Mouse (Mus musculus): ENCODE measurements around the gene Ctr9. TPM values are rescaled to one million over a fixed set of nuclear protein-coding genes. Genes with fewer than 3 reads are reported as not detected.

The Ctr9 gene
- total and polyA plus RNA-seq, 3 experiments: 27.4 to 34.3 (median 31.7) TPM

DNA sequence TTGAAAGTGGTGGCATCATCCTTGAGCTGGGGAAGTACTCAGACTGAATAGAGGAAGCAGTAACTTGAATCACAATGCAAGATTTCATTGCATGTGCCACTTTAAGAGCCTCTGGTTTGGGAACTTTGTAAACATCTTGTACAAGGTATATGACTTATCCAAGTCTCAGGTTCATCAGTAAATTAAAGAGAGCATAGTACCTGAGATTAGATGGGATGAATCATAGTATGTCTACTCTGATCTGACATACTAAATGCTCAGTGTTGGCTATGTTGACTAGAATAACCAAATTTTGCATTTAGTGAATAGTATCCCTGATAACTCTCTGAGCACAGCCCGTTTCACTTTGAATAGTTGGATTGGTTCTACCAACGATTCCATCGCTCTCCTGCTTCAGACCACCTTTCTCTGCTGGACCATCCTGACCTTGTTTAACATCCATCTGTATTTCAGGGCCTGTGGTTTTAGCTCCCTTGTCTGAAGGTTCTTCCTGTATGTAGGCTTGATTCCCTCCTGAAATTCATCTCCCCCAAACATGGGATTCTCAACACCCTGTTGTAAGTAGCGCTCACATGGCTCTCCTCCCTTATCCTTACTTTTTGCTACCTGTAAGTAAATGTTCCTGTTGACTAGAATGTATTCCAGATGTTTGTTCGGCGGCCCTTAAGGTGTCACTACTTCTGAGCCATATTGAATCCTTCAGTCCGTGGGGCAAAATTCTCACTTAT is 40.9 kb downstream of the Ctr9 start:
- Histone ChIP-seq H3K4me3 (replicated peaks in 1 of 3; ENCODE audit: low read depth in 2 of 3, low read length in 2 of 3, poor library complexity in 1 of 3) (no peak overlapping the region), H3K79me2 (replicated peaks; ENCODE audit: control insufficient read depth, extremely low read depth, insufficient read depth, poor library complexity, severe bottlenecking) (peaks cover 1% of the 10 kb centered on the region; the same call in 1 of the 2 replicates), H3K27ac (ENCODE audit: insufficient read depth, low read depth) (no peak overlapping the region; the same call in 1 of the 2 replicates), H3K9me3 (replicated peaks; ENCODE audit: low read length) (peaks cover 18% of the 10 kb centered on the region), H3K4me1 (ENCODE audit: control insufficient read depth in 1 of 2, insufficient read depth in 2 of 2) (no peaks in the 10 kb centered on the region), H3K36me3 (replicated peaks in 1 of 2; ENCODE audit: control insufficient read depth in 1 of 2, insufficient read depth in 1 of 2, low read length in 1 of 2) (peaks cover 54 to 68% of the 10 kb centered on the region in 2 experiments), H3K9ac (ENCODE audit: insufficient read depth, low read depth) (no peak overlapping the region), H3K27me3 (replicated peaks) (no peaks in the 10 kb centered on the region), H3K4me2 (ENCODE audit: insufficient read depth, low read depth, poor library complexity, severe bottlenecking) (no peak overlapping the region)
- DNase-seq (ENCODE audit: extremely low read depth): no peak
- no peak for TF ChIP-seq JUND (conservative IDR thresholded peaks at IDR 0.05; ENCODE audit: low read depth, low read length)
- no peak for TF ChIP-seq USF1 (IDR thresholded peaks at IDR 0.05; ENCODE audit: low read depth, low read length)
- no peak for TF ChIP-seq BHLHE40 (IDR thresholded peaks at IDR 0.05; ENCODE audit: low read depth, low read length)
- 0 out of 2 replicates have a peak, but pooled peaks have one; percentile 17 for TF ChIP-seq POLR2A (IDR thresholded peaks at IDR 0.05; ENCODE audit: low read depth, low read length)
- TF ChIP-seq TBP (conservative IDR thresholded peaks at IDR 0.05; ENCODE audit: low read depth, low read length): no peak
- TF ChIP-seq E2F4 (IDR thresholded peaks at IDR 0.05; ENCODE audit: insufficient replicate concordance, low read depth, low read length): no peak
- TF ChIP-seq MEF2A (IDR thresholded peaks at IDR 0.05; ENCODE audit: borderline replicate concordance, low read depth, low read length): no peak
- TF ChIP-seq JUN (IDR thresholded peaks at IDR 0.05; ENCODE audit: insufficient read depth, low read depth, low read length): no peak
- in situ Hi-C loops (cut with MboI; ENCODE audit: low pct_ligation_motif_present, low pct_unique_long_range_greater_than_20kb, low sequenced_read_pairs): no loop called here
- dilution Hi-C loops (cut with MboI; ENCODE audit: extremely low pct_ligation_motif_present, extremely low pct_unique_long_range_greater_than_20kb, low sequenced_read_pairs): no loop called here

DNA sequence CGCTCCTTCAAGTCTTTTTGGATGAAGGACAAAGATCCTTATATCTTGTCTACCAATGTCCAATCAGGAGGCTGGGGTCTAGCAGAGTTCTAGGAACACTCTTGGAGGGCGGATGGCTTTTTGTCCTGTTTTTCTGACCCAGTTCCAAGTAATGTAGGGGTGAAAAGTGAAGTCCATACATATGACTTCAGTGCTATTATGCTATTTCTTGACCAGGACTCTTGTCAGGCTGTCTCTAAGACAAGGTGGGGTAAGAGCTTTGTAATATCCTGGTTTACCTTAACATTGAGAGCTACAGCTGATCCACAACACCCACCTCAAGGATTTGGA is 41.4 kb downstream of the Ctr9 start:
- Histone ChIP-seq H3K79me2 (replicated peaks; ENCODE audit: control insufficient read depth, extremely low read depth, insufficient read depth, poor library complexity, severe bottlenecking) (peaks cover 2% of the 10 kb centered on the region; the same call in 1 of the 2 replicates), H3K4me1 (ENCODE audit: control insufficient read depth in 1 of 2, insufficient read depth in 2 of 2) (no peaks in the 10 kb centered on the region), H3K36me3 (replicated peaks in 1 of 2; ENCODE audit: control insufficient read depth in 1 of 2, insufficient read depth in 1 of 2, low read length in 1 of 2) (peaks cover 60 to 73% of the 10 kb centered on the region in 2 experiments), H3K27ac (ENCODE audit: insufficient read depth, low read depth) (no peak overlapping the region), H3K4me2 (ENCODE audit: insufficient read depth, low read depth, poor library complexity, severe bottlenecking) (no peak overlapping the region), H3K9me3 (replicated peaks; ENCODE audit: low read length) (peaks cover 18% of the 10 kb centered on the region), H3K9ac (ENCODE audit: insufficient read depth, low read depth) (no peak overlapping the region), H3K27me3 (replicated peaks) (no peaks in the 10 kb centered on the region), H3K4me3 (replicated peaks in 1 of 3; ENCODE audit: low read depth in 2 of 3, low read length in 2 of 3, poor library complexity in 1 of 3) (no peak overlapping the region)
- dilution Hi-C loops (cut with MboI; ENCODE audit: extremely low pct_ligation_motif_present, extremely low pct_unique_long_range_greater_than_20kb, low sequenced_read_pairs) (no loop called here), in situ Hi-C loops (cut with MboI; ENCODE audit: low pct_ligation_motif_present, low pct_unique_long_range_greater_than_20kb, low sequenced_read_pairs) (no loop called here)
- no peak for DNase-seq (ENCODE audit: extremely low read depth)
- TF ChIP-seq ETS1 (conservative IDR thresholded peaks at IDR 0.05; ENCODE audit: low read depth, low read length): no peak
- TF ChIP-seq NELFE (IDR thresholded peaks at IDR 0.05; ENCODE audit: low read depth, low read length): no peak
- TF ChIP-seq KAT2A (IDR thresholded peaks at IDR 0.05; ENCODE audit: insufficient replicate concordance, low read length): no peak
- TF ChIP-seq USF1 (IDR thresholded peaks at IDR 0.05; ENCODE audit: low read depth, low read length): no peak
- no peak for TF ChIP-seq ZKSCAN1 (IDR thresholded peaks at IDR 0.05; ENCODE audit: borderline replicate concordance, low read depth, low read length)
- TF ChIP-seq PAX5 (IDR thresholded peaks at IDR 0.05; ENCODE audit: low read length): no peak
- TF ChIP-seq MEF2A (IDR thresholded peaks at IDR 0.05; ENCODE audit: borderline replicate concordance, low read depth, low read length): no peak
- TF ChIP-seq MXI1 (IDR thresholded peaks at IDR 0.05; ENCODE audit: low read depth, low read length): no peak
- TF ChIP-seq SIN3A (IDR thresholded peaks at IDR 0.05; ENCODE audit: low read length): no peak
- no peak for TF ChIP-seq JUND (conservative IDR thresholded peaks at IDR 0.05; ENCODE audit: low read depth, low read length)
- TF ChIP-seq NRF1 (IDR thresholded peaks at IDR 0.05; ENCODE audit: low read depth, low read length): no peak
- no peak for TF ChIP-seq CTCF (conservative IDR thresholded peaks at IDR 0.05 in 1 of 2, IDR thresholded peaks at IDR 0.05 in 1 of 2; ENCODE audit: low read depth in 2 of 2, low read length in 2 of 2)
- no peak for TF ChIP-seq TBP (conservative IDR thresholded peaks at IDR 0.05; ENCODE audit: low read depth, low read length)
- no peak for TF ChIP-seq IRF4 (IDR thresholded peaks at IDR 0.05; ENCODE audit: low read depth, low read length)
- no peak for TF ChIP-seq JUN (IDR thresholded peaks at IDR 0.05; ENCODE audit: insufficient read depth, low read depth, low read length)
- TF ChIP-seq ELF1 (IDR thresholded peaks at IDR 0.05; ENCODE audit: low read depth, low read length): no peak
- no peak for TF ChIP-seq HCFC1 (IDR thresholded peaks at IDR 0.05; ENCODE audit: low read depth, low read length)
- no peak for TF ChIP-seq MAFK (IDR thresholded peaks at IDR 0.05; ENCODE audit: insufficient replicate concordance, low read length)
- TF ChIP-seq MAZ (IDR thresholded peaks at IDR 0.05; ENCODE audit: low read depth, low read length): no peak

All from CH12.LX (cell line).